Mouse (Mus musculus) lung, adult 2 months (tissue): Measurements from ENCODE around the gene Terf2. TPM values are rescaled to one million over a fixed set of nuclear protein-coding genes. Genes with fewer than 3 reads are reported as not detected.

ENCODE experiments used
- DNase-seq: peaks from one replicate; pipeline ENCODE4 v3.0.0; 2022
- H3K4me1 ChIP-seq: fragments of 200-500 bp; 2 replicates; pipeline ENCODE4 v1.6.1; 2011; ENCODE audit warnings: low read length; ENCODE audit not compliant: control insufficient read depth, insufficient read depth
- H3K4me3 ChIP-seq: fragments of 200-500 bp; replicated peaks from 2 replicates; pipeline ENCODE3; 2011; ENCODE audit warnings: low read depth, mild to moderate bottlenecking, control low read depth, low read length; ENCODE audit errors: extremely low read depth
- CTCF ChIP-seq: fragments of 200-500 bp; IDR thresholded peaks from 2 replicates; pipeline ENCODE4 v1.5.1; 2011; ENCODE audit warnings: mild to moderate bottlenecking, low read length, control low read depth; ENCODE audit not compliant: insufficient read depth
- POLR2A ChIP-seq: fragments of 200-500 bp; IDR thresholded peaks from 2 replicates; pipeline ENCODE4 v1.6.1; 2011; ENCODE audit warnings: low read depth, mild to moderate bottlenecking, control low read depth, low read length, borderline replicate concordance; ENCODE audit errors: extremely low read depth
- WGBS: fragments of 180-500 bp; shearing (Covaris S2); methylation state at CpG from one replicate; pipeline ENCODE4 v1.1.7; 2018; 5-methylcytosine and 5-hydroxymethylcytosine counted together
- polyA plus RNA-seq: library from polyadenylated mRNA; depleted of rRNA; stranded (reverse); fragments of >200 nt; gene quantifications from 2 replicates; pipeline ENCODE4 v1.2.3, GENCODE M21; 2012; rRNA removed

Gene Terf2
- 9.5 and 13.5 TPM in 2 replicates for polyA plus RNA-seq

- Histone ChIP-seq H3K4me3 (peak within 1 kb of the TSS; percentile 72), H3K4me1 (peaks cover 3% of the 10 kb centered on the region)
- TF ChIP-seq POLR2A: peak; percentile 43; the same call in 1 of the 2 replicates
- TF ChIP-seq CTCF: no peak
- peak; percentile 88 for DNase-seq
- 5% methylated on average over 34 of the region's 39 CpGs for WGBS
Observed at GRCm38 (mm10) chr8:107096366-107097036, at the start of gene Terf2. Gene Terf2 (minus strand): TSS chr8:107096547.

- DNase-seq: no peak
- Histone ChIP-seq H3K4me1 (peaks cover 2% of the 10 kb centered on the region; the same call in 1 of the 2 replicates), H3K4me3 (no peak overlapping the region)
- no peak for TF ChIP-seq POLR2A
- no peak for TF ChIP-seq CTCF
- WGBS: 69% methylated on average over 4 of the region's 4 CpGs
Observed at GRCm38 (mm10) chr8:107143501-107143900, 47.2 kb upstream of the Terf2 start.

- Histone ChIP-seq H3K4me1 (peaks cover 2% of the 10 kb centered on the region), H3K4me3 (no peak overlapping the region)
- DNase-seq: no peak
- TF ChIP-seq CTCF (no peak), POLR2A (no peak)
- 88% methylated on average over 4 of the region's 4 CpGs for WGBS
Observed at GRCm38 (mm10) chr8:107142539-107142938, 46.2 kb upstream of the Terf2 start.

GRCm38 (mm10) chr8:107139704-107140470, 43.5 kb upstream of the Terf2 start:
- 40% methylated on average over 13 of the region's 13 CpGs for WGBS
- peak; percentile 55 for DNase-seq
- H3K4me3 ChIP-seq: no peak overlapping the region
- TF ChIP-seq POLR2A (no peak), CTCF (no peak)
- H3K4me1 ChIP-seq: peaks cover 2% of the 10 kb centered on the region

- Histone ChIP-seq H3K4me1 (peaks cover 2% of the 10 kb centered on the region), H3K4me3 (no peak overlapping the region)
- 84% methylated on average over 5 of the region's 5 CpGs for WGBS
- TF ChIP-seq POLR2A (no peak), CTCF (no peak)
- DNase-seq: no peak
Observed at GRCm38 (mm10) chr8:107138338-107138737, 42.0 kb upstream of the Terf2 start.

- DNase-seq: no peak
- Histone ChIP-seq H3K4me3 (no peak overlapping the region), H3K4me1 (peaks cover 7% of the 10 kb centered on the region)
- TF ChIP-seq POLR2A (no peak), CTCF (no peak)
- WGBS: 82% methylated on average over 6 of the region's 6 CpGs
Observed at GRCm38 (mm10) chr8:107137591-107137990, 41.2 kb upstream of the Terf2 start.

GRCm38 (mm10) chr8:107136003-107136612, 39.8 kb upstream of the Terf2 start:
- DNase-seq: no peak
- H3K4me1 ChIP-seq: peaks cover 7% of the 10 kb centered on the region
- TF ChIP-seq CTCF (no peak), POLR2A (no peak)
- 41% methylated on average over 8 of the region's 8 CpGs for WGBS
- H3K4me3 ChIP-seq: no peak overlapping the region

GRCm38 (mm10) chr8:107133881-107134280, 37.5 kb upstream of the Terf2 start:
- no peak for TF ChIP-seq CTCF
- no peak for TF ChIP-seq POLR2A
- no peak overlapping the region for H3K4me3 ChIP-seq
- 41% methylated on average over 6 of the region's 6 CpGs for WGBS
- peak; percentile 47 for DNase-seq
- H3K4me1 ChIP-seq: peaks cover 7% of the 10 kb centered on the region
